Mouse (Mus musculus) cerebellum, postnatal 36 days (tissue): Measurements from ENCODE around the gene Srgap2.
"Not testable (repeated sequence)": the region's sequence is repeated elsewhere in the genome, so short reads cannot be mapped to it uniquely, and the experiment has no call there.

ENCODE experiments used
- DNase-seq, 2 experiments: peaks; one replicate each; pipeline ENCODE4 v3.0.0; 2021 to 2022; ENCODE audit warnings: mixed read lengths in 2 of 2

The Srgap2 gene

GRCm38 (mm10) chr1:131335604-131336003 is 191.5 kb downstream of the Srgap2 start:
- peak; percentile 86 to 89 for DNase-seq

DNA sequence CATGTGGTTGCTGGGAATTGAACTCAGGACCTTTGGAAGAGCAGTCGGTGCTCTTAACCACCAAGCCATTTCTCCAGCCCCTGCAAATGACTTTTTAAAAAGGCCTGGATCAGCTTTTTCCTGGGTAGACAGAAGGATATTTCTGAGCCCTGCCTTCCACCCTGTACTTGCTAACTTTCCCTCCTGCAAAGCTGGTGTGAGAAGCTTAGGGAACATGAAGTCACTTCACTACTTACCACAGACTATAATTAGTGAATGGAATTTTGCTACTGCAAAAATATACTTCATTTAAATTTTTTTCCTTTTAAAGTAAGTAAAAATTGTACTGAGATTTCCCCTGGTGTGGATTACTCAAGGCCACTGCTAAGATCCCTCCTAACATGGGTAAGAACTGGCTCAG is 196.0 kb downstream of the Srgap2 start:
- DNase-seq: no peak

- not testable (repeated sequence) for DNase-seq
Observed at GRCm38 (mm10) chr1:131329093-131329492, 198.1 kb downstream of the Srgap2 start.

DNA sequence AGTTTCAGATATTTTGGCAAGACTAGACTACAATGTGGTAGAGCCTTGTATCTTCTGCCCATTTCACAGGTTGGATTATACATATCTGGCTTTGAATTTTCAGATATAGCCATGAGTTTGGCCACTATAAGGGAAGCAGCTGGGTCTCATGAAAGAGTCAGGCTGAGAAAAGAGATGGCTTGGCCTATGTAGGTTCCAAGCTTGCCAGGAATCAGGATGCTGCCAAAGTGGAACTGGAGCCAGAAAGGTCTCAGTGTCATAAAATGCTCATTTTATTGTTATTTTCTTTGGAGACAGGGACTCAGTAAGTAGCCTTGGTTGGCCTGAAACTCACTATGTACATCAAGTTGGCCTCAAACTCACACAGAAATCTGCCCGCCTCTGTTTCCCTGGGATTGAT is 200.0 kb downstream of the Srgap2 start:
- peak; percentile 51 to 62 for DNase-seq

DNA sequence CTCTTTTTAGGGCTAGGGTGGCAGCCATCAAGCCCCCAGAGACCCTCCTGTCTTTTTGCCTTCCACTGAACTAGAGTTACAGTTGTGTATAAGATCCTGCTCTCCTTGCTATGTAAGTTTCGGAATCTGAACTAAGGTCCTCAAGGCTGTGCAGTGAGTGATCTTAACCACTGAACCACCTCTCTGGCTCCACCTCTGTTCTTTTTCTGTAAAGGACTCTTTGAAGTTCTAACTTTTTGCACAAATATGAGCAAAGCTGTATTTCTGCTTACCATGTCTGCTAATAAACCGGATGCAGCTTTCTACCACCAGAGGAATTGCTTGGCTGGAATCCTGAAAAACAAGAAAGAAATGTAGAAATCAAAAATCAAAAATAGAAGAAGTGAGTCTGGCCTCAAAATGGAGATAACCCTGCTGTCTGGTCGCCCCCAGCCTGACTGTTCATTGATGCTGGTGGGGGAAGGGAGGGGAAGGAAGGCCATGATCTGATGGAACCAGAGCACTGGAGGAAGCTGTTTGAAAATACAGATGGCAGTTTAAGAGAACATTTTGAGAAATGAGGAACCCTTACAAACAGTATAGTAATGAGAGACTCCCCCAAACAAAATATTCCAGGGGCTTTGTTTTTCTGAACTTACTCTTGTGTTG is 202.2 kb downstream of the Srgap2 start:
- DNase-seq: no peak

GRCm38 (mm10) chr1:131319598-131320330 is 207.4 kb downstream of the Srgap2 start:
- DNase-seq: no peak

DNA sequence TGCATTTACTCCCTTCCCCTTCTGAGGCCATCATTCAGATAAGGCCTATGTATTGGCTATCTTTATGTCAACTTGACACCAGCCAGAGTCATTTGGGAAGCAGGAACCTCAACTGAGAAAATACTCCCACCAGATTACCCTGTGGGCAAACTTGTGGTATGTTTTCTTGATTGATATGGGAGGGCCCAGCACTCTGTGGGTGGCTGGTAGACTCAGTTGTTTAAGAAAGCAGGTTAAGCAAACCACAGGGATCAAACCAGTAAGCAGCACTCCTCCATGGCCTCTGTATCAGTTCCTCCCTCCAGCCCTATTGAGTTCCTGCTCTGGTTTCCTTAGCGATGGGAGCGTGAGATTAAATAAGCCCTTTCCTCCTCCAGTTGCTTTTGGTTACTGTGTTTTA is 208.8 kb downstream of the Srgap2 start:
- DNase-seq: no peak

GRCm38 (mm10) chr1:131317625-131318024 is 209.5 kb downstream of the Srgap2 start:
- no peak for DNase-seq

GRCm38 (mm10) chr1:131311284-131311683 is 215.9 kb downstream of the Srgap2 start:
- no peak for DNase-seq

GRCm38 (mm10) chr1:131310237-131310818 is 216.8 kb downstream of the Srgap2 start:
- DNase-seq: peak; percentile 93 to 98

- no peak for DNase-seq
Observed at GRCm38 (mm10) chr1:131300750-131301149, 226.4 kb downstream of the Srgap2 start.

DNA sequence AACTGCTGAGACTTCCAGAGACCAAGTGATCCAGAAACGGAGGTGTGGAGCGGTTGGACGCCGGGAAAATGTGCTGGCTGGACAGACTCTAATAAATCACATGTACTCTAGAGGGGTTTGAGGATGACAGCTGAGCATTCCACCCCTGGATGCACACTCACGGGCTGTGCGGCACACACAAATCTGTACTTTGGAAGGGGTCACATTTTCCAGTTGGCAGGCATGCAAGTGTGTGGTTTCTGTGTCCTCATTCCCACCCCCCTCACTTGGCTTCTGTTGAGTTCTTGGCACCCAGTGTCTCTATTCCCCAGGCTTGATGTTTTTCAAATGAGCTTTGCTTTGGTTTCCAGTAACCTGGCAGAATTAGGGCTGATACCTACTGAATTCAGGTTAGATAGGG is 227.4 kb downstream of the Srgap2 start:
- peak in 1 of 2 experiments; percentile 38 for DNase-seq

DNA sequence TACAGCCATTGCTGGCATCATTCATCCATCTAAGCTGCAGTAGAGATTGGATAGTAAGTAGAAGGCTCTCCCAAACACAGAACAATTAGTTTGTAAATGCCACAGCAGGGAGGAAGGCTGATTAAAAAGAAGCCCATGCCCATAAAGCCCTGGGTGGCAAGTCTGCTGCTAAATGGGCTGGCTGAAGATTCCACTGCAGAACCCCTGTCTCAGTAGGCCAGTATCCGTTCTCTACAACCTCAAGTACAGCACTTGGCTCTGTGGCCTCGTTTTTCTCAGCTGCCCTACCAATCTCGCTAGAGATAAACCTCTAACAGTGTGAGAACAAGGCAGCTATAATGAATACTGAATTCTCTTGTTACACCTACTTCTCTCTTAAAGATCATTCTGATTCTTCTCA is 227.9 kb downstream of the Srgap2 start:
- DNase-seq: no peak

DNA sequence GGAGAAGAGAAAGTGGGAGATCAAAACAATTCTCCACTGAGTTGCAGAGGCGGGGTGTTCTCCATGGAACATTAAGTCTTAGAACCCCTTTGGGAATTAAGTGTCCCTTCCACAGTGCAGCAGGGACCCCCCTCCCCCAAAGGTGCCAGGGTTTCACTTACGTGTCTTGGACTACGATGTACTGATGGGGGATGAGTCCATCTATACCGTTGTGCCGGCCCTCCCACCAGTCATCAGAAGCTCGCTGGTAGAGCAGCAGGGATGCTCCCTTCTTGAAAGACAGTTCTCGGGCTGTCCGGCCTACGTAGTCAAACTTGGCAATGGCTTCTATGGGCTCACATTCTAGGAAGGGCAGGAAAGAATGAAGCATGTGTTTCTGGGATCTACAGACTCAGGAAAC is 229.0 kb downstream of the Srgap2 start:
- DNase-seq: no peak

- no peak for DNase-seq
Observed at GRCm38 (mm10) chr1:131296726-131297125, 230.4 kb downstream of the Srgap2 start.

DNA sequence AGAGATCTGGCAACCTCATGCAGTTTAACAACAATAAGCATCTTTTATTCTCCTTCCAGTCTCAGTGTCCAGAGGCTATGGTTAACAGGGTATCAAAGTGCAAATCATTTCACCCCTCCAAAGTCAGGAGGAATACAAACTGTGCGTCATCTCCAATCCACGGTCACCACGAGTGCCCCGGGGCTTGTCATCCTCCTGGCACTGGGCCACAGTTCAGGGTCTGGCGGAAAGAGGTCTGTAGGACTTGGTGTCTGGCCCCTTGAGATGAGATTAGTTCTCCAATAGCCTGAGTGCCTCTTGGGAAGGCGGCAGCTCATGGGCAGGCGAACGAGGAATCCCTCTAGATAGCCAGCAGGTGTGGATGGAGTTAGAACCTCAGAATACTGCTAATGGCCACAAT is 232.0 kb downstream of the Srgap2 start:
- peak in 1 of 2 experiments; percentile 29 for DNase-seq

DNA sequence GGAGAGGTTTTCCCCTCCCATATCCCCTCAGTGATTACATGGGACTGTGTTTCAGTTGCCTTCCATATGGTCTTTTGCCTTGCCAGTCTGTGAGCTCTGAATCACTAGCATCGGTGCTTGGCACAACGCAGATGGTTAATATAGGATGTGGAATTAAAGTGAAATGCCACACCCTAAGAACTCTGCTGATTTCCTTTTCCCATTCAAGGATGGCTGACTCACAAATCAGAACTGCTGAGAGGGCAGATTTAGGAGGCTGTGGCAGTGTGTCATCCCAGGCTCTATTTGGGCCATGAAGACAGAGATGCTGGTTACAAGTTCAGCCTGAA is 233.3 kb downstream of the Srgap2 start:
- peak in 1 of 2 experiments; percentile 48 for DNase-seq

- no peak for DNase-seq
Observed at GRCm38 (mm10) chr1:131293221-131293921, 233.8 kb downstream of the Srgap2 start.

GRCm38 (mm10) chr1:131290648-131291047 is 236.5 kb downstream of the Srgap2 start:
- peak; percentile 78 to 85 for DNase-seq

DNA sequence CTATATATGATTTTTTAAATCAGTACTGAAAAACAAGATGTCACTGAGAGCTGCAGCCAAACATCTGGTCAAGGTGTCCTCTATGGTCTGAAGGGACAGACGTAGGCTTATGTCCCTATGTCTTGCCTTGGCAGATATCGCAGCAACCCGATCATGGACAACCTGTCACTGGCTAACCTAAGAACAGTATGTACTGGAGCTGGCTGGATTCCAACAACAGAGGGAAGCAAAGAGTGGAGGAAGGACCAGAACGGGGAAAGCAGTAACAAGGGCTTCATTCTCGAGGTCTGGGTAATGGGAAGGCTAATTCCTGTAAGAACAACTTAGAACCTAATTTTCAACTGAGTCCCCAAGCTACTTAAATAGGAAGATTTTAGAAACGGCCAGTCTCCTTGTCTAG is 238.2 kb downstream of the Srgap2 start:
- DNase-seq: no peak

GRCm38 (mm10) chr1:131287267-131287666 is 239.9 kb downstream of the Srgap2 start:
- no peak for DNase-seq

GRCm38 (mm10) chr1:131286803-131287202 is 240.3 kb downstream of the Srgap2 start:
- DNase-seq: no peak

DNA sequence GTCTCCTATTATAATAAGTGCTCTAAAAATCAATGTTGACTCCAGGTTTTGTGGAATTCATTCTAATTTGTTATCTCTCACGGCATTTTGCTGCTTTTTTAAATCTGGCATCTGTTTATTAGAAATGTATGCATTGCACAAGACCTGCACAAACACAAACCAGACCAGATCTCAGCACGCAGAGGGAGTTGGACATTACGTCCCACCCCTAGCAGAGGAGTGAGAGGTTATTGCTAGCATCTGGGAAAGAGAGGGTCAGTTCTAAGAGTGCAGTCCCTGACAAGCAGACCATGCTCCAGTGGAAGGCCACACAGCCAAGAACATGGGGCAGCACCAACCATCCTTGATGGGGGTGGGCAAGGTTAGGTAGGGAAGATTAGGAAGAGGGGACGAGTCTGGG is 242.5 kb downstream of the Srgap2 start:
- DNase-seq: no peak

DNA sequence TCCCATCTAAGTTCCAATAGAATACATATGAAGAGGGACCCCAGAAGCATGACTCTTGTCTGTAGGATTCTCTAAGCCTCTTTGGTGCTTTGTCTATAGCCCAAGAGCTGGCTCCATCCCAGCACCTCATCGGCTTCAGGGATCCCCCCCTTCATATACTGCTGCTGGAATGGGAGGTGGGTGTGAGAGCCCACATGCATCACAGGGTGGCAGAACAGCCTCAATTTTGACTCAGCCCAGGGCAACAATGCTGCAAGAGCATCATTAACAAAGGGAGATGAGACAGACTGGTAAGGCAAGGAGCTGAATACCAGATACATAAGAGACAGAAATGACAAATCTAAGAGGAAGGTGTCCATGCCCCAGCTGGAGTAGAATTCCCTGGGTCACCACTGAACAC is 243.0 kb downstream of the Srgap2 start:
- no peak for DNase-seq
